Mouse (Mus musculus): ENCODE measurements at regions not wholly inside any gene's neighbourhood (a gene's known extent, or its start where the extent isn't known, plus 50 kb on each side); places are given as distances from the start of the nearest gene placed in this dataset.
"Not testable (repeated sequence)": the region's sequence is repeated elsewhere in the genome, so short reads cannot be mapped to it uniquely, and the experiment has no call there.

DNA sequence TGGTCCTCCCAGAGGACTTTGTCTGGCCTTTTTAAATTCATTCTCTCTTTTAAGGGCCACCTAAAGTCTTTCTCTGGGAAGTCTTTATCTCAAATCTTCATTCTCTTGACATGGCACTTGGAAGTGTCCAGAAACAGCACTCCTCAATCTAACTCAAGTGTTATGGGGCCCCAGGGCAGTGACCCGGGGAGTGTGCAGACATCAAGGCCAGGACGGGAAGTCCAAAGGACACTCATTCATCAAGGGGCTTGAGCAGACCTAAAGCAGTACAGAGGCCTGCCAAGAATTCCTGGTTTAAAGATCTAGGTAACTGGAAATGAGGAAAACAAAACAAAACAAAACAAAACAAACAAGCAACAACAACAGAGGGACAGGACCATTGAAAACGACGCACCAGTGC is 205.8 kb upstream of the Daam1 start:
- DNase-seq: no peak

- no peak for DNase-seq
Observed at GRCm38 (mm10) chr12:71626801-71627200, 204.1 kb upstream of the Daam1 start.

DNA sequence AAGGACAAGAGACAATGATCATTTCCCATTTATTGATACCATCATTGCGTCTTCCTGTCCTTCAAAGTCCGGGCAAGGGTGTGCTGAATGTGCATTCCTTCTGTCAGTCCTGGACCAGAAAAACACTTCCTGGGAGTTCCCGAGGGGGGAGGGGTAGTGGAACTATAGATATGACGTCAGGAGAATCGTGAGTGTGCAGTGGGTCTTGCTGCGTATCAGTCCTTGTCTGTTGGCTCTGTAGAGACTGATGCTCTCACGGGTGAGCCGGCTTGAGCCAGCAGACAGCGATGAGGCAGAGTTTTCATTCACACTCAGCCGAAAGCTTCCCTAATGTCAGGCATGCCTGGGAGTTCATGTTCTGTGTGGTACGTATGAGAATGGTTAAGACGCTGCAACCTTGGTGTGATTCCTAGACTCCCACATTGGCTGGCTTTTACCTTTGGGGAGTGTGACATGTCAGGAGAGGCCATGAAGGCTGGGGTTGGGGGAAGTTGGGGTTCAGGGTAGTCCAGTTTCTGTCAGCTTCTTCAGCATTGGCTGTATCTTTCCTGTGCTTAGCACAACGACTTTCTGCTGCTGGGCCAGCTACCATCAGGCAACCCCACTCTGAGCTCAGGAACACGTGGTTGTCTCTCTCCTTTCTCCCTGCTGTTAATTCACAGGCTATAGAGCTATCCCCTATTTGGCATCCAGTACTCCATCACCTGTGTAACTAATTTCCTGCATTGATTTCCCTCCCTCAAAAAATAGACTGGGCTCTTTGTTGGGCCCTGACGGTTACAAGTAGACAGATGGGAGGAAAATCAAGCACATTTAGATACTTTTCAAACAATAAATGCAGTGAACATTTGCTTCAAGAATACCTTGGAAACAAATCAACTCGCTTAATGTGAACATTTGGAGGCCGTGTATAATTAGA is 203.2 kb upstream of the Daam1 start:
- no peak for DNase-seq

- no peak for DNase-seq
Observed at GRCm38 (mm10) chr12:71628340-71628738, 202.5 kb upstream of the Daam1 start.

DNA sequence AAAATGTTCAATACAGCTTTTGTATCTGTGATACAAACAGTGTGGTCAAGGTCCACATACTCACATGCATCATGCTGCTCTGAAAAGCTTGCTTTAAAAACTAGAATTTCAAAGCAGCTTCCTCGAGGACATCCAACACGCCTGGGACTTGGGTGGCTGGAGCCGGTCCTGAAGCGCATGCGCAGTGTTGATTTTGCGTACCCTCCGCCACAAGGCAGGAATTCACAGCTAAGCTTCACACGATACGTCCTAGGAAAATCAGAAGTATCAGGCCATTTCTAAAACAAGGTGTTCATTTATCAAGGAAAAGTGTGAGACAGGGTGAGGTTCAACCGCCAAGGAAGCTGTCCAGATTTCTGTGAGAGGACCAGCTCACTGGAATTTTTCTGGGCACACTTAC is 202.1 kb upstream of the Daam1 start:
- DNase-seq: peak; percentile 48

GRCm38 (mm10) chr12:71630386-71630785 is 200.5 kb upstream of the Daam1 start:
- DNase-seq: no peak

DNA sequence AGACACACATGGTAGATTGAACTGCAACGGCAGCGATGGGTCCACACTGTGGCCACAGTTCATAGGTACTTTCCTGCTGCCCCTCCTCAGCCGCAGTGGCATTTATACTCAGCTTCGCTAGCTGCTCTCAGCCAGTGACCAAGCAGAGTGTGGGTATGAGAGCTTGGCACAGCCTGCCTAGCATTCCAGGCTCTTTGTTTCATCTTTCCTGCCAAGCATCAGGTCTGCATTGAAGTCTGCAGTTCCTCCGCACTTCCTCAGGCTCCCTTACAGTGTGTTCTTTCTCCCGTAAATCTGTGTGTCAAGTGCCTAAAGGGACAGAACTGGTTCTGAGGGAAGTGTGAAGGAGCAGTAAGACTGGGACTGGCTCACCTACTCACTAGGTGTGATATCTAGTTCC is 194.6 kb upstream of the Daam1 start:
- no peak for DNase-seq

DNA sequence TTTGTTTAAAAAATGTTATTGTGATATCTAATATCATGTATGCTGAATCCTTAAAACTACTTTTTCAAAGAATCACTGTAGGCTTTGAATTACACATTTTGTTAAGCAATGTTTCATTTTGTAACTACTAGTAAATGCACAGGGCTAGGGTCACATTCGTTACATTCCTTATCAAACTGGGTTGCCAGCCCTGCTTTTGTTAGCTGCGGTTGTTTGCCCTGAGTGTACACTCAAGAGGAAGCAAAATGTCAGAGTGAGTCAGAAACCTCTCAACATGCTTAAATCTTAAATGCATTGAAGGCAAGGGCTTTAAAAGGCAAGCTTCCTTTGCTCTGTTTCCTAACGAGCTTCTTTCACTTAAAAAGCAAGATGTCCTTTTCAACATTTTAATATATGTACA is 193.6 kb upstream of the Daam1 start:
- no peak for DNase-seq

DNA sequence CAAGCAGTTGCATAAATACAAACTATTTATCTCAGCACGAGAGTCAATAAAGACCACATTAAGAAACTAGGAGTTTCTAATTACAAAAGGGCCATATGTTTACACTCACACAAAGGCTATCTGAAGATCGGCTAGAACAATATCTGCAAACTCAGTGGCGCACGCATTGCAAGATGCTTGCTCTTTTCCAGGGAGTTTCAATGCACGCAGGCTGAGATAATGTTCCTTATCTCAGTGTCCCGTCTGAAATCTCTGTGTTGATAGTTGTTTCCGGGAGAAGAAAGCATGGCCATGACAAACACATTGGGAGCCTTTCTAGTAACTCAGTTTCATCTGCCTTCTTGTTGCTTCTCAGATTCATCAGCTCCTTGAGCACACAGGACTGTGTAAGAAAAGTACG is 192.6 kb upstream of the Daam1 start:
- no peak for DNase-seq

GRCm38 (mm10) chr12:71640058-71640501 is 190.8 kb upstream of the Daam1 start:
- no peak for DNase-seq

- DNase-seq: no peak
Observed at GRCm38 (mm10) chr12:71641486-71641885, 189.4 kb upstream of the Daam1 start.

DNA sequence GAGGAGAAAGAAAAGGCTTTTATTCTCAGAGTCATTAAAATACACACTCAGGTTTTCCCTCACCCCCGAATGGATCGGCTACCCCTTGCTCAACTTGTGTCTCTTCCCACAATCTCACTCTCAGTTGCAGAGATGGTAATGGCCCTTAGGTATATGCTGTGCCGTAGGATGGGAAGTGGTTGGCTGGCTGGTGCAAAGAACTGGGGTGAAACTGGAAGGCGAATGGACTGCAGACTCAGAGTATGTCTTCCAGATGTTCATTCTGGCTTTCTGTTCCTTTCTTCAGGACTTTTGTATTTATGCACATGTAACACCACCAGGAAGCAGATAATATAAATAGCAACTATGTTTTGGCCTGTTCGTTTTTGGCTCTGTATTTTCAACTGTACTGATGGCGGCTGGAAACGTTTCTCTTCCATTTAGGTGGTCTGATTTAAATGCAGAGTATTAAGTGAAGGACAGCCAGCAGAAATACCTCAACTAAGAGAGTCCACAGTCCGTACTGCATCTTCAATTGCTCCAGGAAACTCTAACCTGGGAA is 188.0 kb upstream of the Daam1 start:
- DNase-seq: no peak

- no peak for DNase-seq
Observed at GRCm38 (mm10) chr12:71651251-71651650, 179.6 kb upstream of the Daam1 start.

- no peak for DNase-seq
Observed at GRCm38 (mm10) chr12:71693346-71694038, 137.4 kb upstream of the Daam1 start.

- DNase-seq: peak; percentile 33
Observed at GRCm38 (mm10) chr12:71701753-71702152, 129.1 kb upstream of the Daam1 start.

GRCm38 (mm10) chr12:71702181-71702580 is 128.7 kb upstream of the Daam1 start:
- no peak for DNase-seq

GRCm38 (mm10) chr12:71703146-71703902 is 127.6 kb upstream of the Daam1 start:
- DNase-seq: peak; percentile 10

- DNase-seq: no peak
Observed at GRCm38 (mm10) chr12:71704431-71704830, 126.4 kb upstream of the Daam1 start.

- DNase-seq: peak; percentile 62
Observed at GRCm38 (mm10) chr12:71707727-71708369, 123.0 kb upstream of the Daam1 start.

DNA sequence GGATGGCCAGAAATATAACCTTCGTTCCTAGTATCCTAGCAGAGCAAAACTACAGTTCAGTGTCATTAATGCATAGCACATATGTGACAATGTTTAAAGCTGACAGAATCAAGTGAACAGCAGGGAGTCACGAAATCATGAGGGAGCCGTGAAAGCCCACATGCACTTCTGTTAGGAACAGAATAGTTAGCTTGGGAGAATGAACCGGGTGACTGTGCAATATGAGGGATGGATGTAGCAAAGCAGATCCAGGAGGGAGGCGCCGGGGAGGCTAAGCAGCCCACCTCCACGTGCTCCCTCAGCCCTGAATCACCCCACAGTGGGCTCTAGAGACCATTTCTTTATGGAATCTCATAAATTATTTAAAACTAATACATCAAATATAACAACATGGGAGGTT is 116.3 kb upstream of the Daam1 start:
- DNase-seq: no peak

- DNase-seq: not testable (repeated sequence)
Observed at GRCm38 (mm10) chr12:71718412-71718811, 112.5 kb upstream of the Daam1 start.

DNA sequence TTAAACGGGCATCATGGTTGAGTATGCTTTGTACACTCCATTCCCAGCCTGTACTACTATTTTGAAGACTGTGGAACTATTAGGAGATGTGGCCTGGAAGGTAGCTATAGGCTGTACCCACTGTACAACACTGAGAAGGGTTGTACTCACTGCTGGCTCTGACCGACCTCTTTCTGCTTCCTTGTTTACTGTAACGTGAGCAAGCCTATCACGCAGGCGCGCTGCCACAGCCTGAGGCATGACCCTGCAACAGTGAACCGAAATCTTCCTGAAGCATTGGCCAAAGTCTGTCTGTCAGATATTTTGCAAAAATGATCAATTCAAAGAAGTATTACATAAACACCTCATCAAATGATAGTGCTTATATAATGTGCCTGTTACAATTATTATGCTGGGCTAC is 112.0 kb upstream of the Daam1 start:
- DNase-seq: no peak
